Mouse (Mus musculus) hematopoietic stem cell, adult 5-6 weeks (primary cell): ENCODE measurements around the gene Drd2. TPM values are rescaled to one million over a fixed set of nuclear protein-coding genes. Genes with fewer than 3 reads are reported as not detected.

Experiments
- ATAC-seq, 2 experiments: fragments of 125-278 bp in 1 of 2; replicated peaks in 1 of 2; 2 replicates each; pipeline ENCODE4 v1.8.0; 2016 to 2017; ENCODE audit warnings: inconsistent platforms in 2 of 2, mild to moderate bottlenecking in 2 of 2, moderate number of reproducible peaks in 2 of 2, low read depth in 1 of 2, moderate TSS enrichment in 1 of 2; ENCODE audit not compliant: low FRiP score in 2 of 2, poor library complexity in 2 of 2, severe bottlenecking in 2 of 2, insufficient read depth in 1 of 2, low TSS enrichment in 1 of 2
- total RNA-seq: library from RNA; stranded (forward); fragments of 172-1452, 232-1000 nt; gene quantifications from 2 replicates; pipeline ENCODE4 v1.2.3, GENCODE M21; 2017

Gene Drd2
- not detected in 2 replicates for total RNA-seq

DNA sequence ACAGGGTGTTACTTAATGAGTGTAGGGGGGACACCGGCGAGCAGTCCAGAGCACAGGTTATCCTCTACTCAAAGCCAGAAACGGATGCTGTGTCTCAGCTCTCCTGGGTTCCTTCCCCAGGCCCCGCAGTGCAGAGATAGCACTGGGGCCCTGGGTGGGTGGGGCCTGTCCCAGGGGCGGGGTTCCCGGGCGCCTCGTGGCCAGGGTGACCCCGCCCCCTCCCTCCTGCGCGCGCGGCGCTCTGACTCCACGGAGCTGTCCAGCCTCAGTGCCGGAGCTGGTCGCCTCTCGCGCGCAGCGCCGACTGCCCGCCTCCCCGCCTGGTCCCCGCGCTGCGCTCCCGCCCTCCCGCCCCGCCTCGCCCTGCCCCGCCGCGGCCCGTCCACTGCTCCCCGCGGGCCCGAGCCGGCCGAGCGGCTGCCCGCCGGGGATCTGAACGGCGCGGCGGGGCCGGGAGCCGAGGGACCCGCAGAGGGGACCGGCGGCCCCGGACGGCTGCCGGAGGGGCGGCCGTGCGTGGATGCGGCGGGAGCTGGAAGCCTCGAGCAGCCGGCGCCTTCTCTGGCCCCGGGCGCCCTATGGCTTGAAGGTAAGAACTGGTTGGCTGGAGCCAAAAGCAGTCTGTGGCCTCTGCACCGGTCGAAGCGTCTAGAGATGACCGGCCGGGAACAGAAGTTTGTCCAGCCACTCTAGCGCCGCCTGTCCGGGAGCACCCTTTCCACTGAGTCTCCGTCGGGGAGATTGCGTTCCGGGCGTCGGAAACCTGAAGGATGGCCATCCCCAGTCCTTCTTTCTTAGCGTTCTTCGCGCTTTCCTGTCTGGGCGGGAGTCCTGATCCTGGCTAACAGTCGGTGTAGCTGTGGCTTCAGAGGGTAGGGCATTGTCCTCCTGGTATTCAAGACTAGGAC, at the start of gene Drd2:
TSS of gene Drd2 (plus strand) at position 492 of the 908 bp plus-strand sequence.
- ATAC-seq = no peak

DNA sequence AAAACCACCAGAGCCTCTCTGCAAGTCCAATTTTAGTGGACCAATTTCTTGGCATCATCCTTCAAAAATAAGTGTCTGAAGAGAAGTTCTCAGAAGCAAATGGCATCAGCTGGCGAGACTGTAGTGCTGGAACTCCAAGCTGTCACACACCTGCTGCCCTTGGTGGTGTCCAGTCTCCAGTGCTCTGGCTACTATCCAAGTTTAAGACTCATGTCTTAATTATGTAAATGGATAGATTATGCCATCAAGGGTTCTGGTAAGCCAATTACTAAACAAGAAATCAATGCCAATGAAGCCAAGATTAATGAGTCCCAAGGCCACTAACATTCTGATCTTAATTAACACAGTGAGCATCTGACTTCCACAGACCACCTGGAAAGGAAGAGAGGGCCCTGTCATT, 45.3 kb upstream of the Drd2 start:
- ATAC-seq = no peak

- ATAC-seq = no peak
These were observed 32.9 kb upstream of the Drd2 start for GRCm38 (mm10) chr9:49307576-49307975.

DNA sequence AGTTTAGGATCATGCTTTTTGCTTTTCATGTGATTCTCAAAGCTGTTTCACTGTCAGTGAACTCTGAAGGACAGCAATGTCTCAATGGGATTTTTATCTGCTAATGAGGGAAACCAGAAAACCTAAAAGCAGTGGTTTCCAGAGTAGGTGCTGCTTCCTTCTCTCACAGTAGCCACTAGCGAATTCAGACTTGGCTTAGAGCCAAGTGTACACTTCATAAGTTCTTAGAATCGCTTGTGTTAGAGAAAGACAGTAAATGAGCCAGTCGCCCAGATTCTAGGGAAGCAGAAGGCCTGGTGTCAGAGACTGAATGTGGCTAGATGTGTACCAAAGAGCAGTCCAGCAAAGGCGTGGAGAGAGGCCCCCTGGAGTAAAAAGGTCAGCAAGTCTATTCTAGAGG, 29.6 kb upstream of the Drd2 start:
- no peak for ATAC-seq

DNA sequence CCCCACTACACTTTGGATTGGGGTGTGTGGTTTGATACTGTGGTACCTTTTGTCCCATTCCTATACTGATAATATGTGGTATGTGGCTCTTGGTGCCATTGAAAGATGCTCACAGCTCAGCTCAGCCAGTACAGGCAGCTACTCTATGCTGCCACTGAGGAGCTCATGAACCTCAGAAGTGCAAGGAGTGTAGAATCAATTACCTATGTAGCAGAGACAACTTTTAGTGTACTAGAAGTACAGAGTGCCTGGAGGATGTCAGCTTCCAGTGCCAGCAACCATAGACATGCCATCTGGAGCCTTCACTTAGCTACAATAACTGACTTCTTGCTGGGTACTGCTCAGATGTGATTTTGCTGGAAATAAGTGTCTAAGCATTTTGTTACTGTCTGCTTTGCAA, 21.8 kb upstream of the Drd2 start:
- ATAC-seq = no peak

- ATAC-seq = no peak
These were observed 578 bp downstream of the Drd2 start for GRCm38 (mm10) chr9:49341044-49341365.

DNA sequence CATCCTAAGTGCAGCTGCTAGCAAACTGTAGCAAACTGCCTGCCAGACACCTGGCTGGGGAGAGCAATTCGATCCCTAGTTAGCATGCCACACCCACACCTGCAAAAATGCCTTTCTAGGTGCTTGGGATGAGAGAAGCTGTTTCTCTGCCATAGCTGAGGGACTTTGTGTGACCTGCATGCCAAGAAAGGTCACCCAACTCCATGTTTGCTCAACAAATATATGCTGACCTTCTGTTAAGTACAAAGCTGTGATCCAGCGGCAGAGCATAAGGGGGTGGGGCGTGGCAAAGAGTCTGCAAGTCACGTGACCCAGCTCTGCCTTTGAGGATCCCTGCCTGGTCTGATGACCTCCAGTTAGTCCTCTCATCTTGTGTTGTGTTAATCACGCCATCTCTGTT, 25.3 kb downstream of the Drd2 start:
- no peak for ATAC-seq

- ATAC-seq = no peak
These were observed 33.5 kb downstream of the Drd2 start for GRCm38 (mm10) chr9:49373946-49374345.

DNA sequence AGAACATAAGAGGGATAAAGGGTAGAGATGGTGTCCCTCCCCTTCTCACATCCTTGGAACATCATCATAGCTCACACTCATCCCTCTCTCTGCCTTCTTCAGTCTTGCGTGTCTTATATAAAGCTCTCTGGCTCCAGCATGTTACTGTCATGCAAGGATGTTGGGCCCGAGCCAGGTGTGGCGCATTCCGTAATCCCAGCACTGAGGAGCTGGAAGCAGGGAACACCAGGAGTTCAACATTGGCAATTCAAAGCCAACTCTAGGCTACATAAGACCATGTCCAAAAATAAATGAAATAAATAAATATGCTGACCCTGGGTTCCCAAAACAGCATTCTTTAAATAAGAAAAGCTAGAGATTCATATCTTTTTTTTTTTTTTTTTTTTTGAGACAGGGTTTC, 39.5 kb downstream of the Drd2 start:
- no peak for ATAC-seq

DNA sequence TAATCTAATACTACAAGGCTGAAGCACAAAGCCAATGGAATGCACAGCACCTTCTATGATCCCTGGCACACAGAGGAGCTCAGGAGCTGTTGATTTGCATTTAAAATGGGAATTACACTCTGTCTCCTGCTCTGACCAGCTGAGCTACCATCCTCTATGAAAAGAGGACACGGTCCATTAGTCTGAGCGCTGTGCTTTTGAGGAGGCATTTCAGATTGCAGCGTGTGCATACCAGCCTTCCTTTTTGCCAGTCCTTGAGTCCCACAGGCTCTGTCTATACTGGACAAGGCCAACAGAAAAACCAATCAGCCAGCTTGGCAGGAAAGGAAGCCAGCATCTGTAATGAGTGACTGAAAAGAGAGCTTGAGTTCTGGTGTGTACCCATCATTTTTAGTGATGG, 43.6 kb downstream of the Drd2 start:
- no peak for ATAC-seq

DNA sequence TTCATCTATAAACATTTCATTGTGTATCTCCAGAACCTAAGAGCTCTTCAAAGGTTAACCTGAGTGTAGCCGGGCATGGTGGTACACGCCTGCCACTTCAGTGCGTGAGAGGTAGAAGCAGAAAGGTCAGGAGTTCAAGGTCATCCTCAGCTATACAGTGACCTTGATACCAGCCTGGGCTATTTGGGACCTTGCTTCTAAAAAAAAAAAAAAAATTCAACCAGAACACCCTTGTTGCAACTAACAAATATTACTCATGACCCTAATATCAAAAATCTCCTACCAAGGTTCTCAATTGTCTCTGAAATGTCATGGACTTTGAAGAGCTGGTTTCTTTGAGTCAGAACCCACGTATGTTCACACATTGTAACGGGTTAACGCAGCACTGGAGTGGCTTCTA, 44.4 kb downstream of the Drd2 start:
- no peak for ATAC-seq

DNA sequence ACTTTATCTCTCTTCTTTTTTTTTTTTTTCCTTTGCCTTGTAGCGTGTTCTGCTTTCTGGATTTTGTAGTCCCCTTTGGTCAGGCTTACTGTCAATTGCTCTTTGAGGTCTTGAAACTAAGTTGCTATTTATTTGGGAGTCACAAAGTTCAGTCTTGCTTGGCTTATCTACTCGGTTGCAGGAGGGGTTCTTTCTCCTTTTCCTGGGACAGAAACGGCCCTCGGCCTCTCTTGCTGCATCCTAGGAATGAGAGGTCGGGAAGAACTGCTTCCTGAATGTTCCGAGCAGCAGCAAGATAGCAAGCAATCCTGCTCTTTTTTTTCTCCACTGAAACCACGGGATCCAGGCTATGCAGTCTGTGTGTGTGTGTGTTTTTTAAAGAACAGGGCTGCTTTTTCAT, 44.9 kb downstream of the Drd2 start:
- no peak for ATAC-seq

GRCm38 (mm10) chr9:49386119-49386518, 45.7 kb downstream of the Drd2 start:
- no peak for ATAC-seq

- ATAC-seq = no peak
These were observed 51.8 kb downstream of the Drd2 start for GRCm38 (mm10) chr9:49392242-49392641.

DNA sequence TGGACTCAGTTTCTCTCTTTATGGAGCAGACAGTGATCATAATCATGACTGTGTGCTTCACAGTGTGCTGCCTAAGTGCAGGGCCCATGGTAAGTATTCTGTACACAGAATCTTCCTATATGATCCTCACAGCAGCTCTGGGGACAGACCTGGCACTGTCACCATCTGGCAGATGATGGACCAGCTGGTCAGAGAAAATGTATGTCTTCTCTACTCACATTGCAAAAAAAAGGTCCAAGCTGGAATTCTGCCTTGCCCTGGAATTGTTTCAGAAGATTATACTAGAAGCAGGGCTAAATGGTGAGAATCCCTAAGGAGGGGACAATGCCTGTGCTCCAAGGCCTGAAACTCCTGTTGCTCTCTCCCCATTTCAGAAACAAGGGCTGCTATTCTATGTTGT, 55.6 kb downstream of the Drd2 start:
- no peak for ATAC-seq

- no peak for ATAC-seq
These were observed 63.3 kb downstream of the Drd2 start for GRCm38 (mm10) chr9:49403711-49404110.

DNA sequence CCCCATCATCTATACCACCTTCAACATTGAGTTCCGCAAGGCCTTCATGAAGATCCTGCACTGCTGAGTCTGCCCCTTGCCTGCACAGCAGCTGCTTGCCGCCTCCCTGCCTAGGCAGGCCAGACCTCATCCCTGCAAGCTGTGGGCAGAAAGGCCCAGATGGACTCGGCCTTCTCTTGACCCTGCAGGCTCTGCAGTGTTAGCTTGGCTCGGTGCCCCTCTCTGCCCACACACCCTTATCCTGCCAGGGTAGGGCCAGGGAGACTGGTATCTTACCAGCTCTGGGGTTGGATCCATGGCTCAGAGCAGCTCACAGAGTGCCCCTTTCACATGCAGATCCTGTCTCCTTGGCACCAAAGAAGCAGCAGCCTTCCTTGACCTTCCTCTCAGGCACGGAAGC, 66.6 kb downstream of the Drd2 start:
- no peak for ATAC-seq

GRCm38 (mm10) chr9:49410621-49411020, 70.2 kb downstream of the Drd2 start:
- ATAC-seq = no peak

DNA sequence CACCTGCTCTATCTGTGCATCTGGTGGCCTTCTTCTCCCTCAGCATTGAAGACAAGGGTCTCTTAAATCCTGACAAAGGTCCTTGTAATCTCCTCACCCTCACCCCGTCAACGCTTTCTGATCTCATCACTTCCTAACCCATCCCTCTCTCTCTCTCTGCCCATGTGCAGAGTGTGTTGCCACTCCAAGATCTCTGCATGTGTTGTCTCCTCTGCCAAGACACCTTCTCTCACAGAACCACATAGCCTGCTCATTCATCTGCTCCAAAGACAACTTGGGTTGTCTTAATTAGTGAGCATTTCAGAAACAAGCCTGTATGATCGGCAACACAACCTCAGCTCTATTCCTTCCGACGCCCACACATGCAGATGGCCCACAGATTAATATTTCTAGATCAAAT, 83.4 kb downstream of the Drd2 start:
- no peak for ATAC-seq
